Comparison of ENCODE assay signal across 8 mouse cellular contexts in the genomic region with DNA sequence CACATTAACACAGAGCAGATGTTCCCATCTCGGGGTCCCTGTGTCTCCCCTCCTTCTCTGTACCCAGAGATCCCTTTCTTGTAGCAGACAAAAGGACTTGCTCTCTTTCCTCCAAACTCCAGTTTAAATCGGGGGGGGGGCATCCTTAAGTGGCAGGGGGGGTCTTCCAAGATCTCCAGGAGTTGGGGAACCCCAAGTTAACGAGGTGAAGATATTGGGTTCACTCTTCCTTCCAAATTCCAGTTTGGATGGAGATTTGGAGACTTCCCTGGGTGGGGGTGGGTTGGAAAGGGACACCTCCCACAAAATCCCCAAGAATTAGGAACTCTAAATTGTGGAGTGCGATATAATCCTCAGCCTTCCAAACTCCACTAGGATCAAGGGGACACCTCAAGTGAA. TPM values are rescaled to one million over a fixed set of nuclear protein-coding genes. Genes with fewer than 3 reads are reported as not detected.
A peak's percentile ranks its signal among the peaks of the same experiment; 100 is the strongest.
DNase-seq lines count a peak whose midpoint lies in the region; ATAC-seq and TF ChIP-seq lines count a peak whose summit lies in the region.

No protein-coding gene starts in this region.

- peak overlapping the region; percentile 95 for H3K4me2 ChIP-seq in liver, embryonic 14.5 days (ENCODE audit: low read depth)

- no peaks in the 10 kb centered on the region for H3K36me3 ChIP-seq in heart, adult 2 months (ENCODE audit: control insufficient read depth, insufficient read depth, low read length)
- peaks cover 12% of the 10 kb centered on the region; the same call in 1 of the 2 replicates for H3K36me3 ChIP-seq in thymus, adult 2 months (ENCODE audit: control insufficient read depth, insufficient read depth, low read length)
- peaks cover 33% of the 10 kb centered on the region for H3K36me3 ChIP-seq in liver, embryonic 14.5 days (replicated peaks; ENCODE audit: control insufficient read depth, insufficient read depth, low read depth)

- H3K79me2 ChIP-seq in heart, adult 2 months (replicated peaks; ENCODE audit: control insufficient read depth, insufficient read depth, low read length) = peaks cover 4% of the 10 kb centered on the region; the same call in 1 of the 2 replicates

- intact Hi-C loops in heart, adult 2 months (cut with DNase I) = loop anchor here (5.0 kb wide), 2 partner anchors 35 to 270 kb away; partner anchors contain the start of genes Izumo4, Mbd3 and Mob3a
- intact Hi-C loops in heart, postnatal 25 days (cut with DNase I) = no loop called here

- no peaks in the 10 kb centered on the region for H3K27me3 ChIP-seq in heart, adult 2 months (ENCODE audit: control insufficient read depth, insufficient read depth, low read length)
- H3K27me3 ChIP-seq in thymus, adult 2 months (ENCODE audit: control insufficient read depth, insufficient read depth, low read length) = no peaks in the 10 kb centered on the region
- H3K27me3 ChIP-seq in liver, embryonic 14.5 days (ENCODE audit: control insufficient read depth, insufficient read depth, low read length) = no peaks in the 10 kb centered on the region

- peak overlapping the region; percentile 82 for H3K9ac ChIP-seq in heart, adult 2 months (ENCODE audit: low read depth, low read length)
- H3K9ac ChIP-seq in liver, embryonic 14.5 days (replicated peaks) = peak overlapping the region; percentile 85

- TF ChIP-seq EP300 in heart, adult 2 months (IDR thresholded peaks at IDR 0.05; ENCODE audit: insufficient read depth, low read depth, low read length) = no peak
- TF ChIP-seq EP300 in liver, embryonic 14.5 days (IDR thresholded peaks at IDR 0.05; ENCODE audit: low read depth) = no peak

- H3K9me3 ChIP-seq in liver, embryonic 14.5 days (ENCODE audit: control insufficient read depth, low read length) = no peaks in the 10 kb centered on the region

- H3K4me3 ChIP-seq in heart, adult 2 months = peak overlapping the region; percentile 96
- peak overlapping the region; percentile 88 for H3K4me3 ChIP-seq in thymus, adult 2 months (ENCODE audit: control insufficient read depth, insufficient read depth, low read length)
- H3K4me3 ChIP-seq in liver, embryonic 14.5 days (ENCODE audit: insufficient read depth in 1 of 2, low read depth in 2 of 2, low read length in 2 of 2) = peak overlapping the region; percentile 71 to 93

- H3K4me1 ChIP-seq in heart, adult 2 months (ENCODE audit: control insufficient read depth, insufficient read depth, low read length) = peaks cover 1% of the 10 kb centered on the region; the same call in 1 of the 2 replicates
- H3K4me1 ChIP-seq in thymus, adult 2 months (replicated peaks; ENCODE audit: control insufficient read depth, insufficient read depth, low read length) = peaks cover 22% of the 10 kb centered on the region
- H3K4me1 ChIP-seq in liver, embryonic 14.5 days (replicated peaks; ENCODE audit: control insufficient read depth in 2 of 2, insufficient read depth in 2 of 2, low read length in 1 of 2) = peaks cover 34 to 35% of the 10 kb centered on the region in 2 experiments

- DNase-seq in heart, adult 2 months = no peak
- no peak for DNase-seq in heart, postnatal 25 days (ENCODE audit: low spot score)
- DNase-seq in thymus, adult 2 months = no peak
- no peak for DNase-seq in thymus, postnatal 10 days (ENCODE audit: low spot score in 2 of 2)
- no peak for DNase-seq in liver, embryonic 14.5 days (ENCODE audit: low read depth in 3 of 3, low spot score in 3 of 3)
- no peak for DNase-seq in c-Kit-positive CD71-positive TER-119-positive erythroid progenitor cells, embryonic 14.5 days (ENCODE audit: low spot score)
- DNase-seq in frontal cortex, postnatal 36 days (ENCODE audit: low spot score in 2 of 2) = no peak
- no peak for DNase-seq in right cerebral cortex, postnatal 36 days (ENCODE audit: low spot score in 2 of 2)

- peak overlapping the region; percentile 99 for H3K27ac ChIP-seq in heart, adult 2 months
- peak overlapping the region; percentile 83 for H3K27ac ChIP-seq in thymus, adult 2 months (ENCODE audit: control insufficient read depth, insufficient read depth, low read length)
- H3K27ac ChIP-seq in liver, embryonic 14.5 days = peak overlapping the region; percentile 46

- ATAC-seq in liver, embryonic 14.5 days (ENCODE audit: insufficient read depth) = no peak

- no peak for TF ChIP-seq POLR2A in heart, adult 2 months (IDR thresholded peaks at IDR 0.05; ENCODE audit: insufficient read depth, low read depth, low read length)
- TF ChIP-seq POLR2A in thymus, adult 2 months (IDR thresholded peaks at IDR 0.05; ENCODE audit: control insufficient read depth, extremely low read depth, insufficient read depth, low read length, poor library complexity) = no peak

- WGBS in heart, adult 2 months = 10% methylated on average over 4 of the region's 4 CpGs
- 3% methylated on average over 4 of the region's 4 CpGs for WGBS in thymus, adult 2 months
- 8% methylated on average over 4 of the region's 4 CpGs for WGBS in liver, embryonic 14.5 days (ENCODE audit: insufficient replicate concordance)

- no peak for TF ChIP-seq CTCF in heart, adult 2 months (IDR thresholded peaks at IDR 0.05)
- TF ChIP-seq CTCF in thymus, adult 2 months (IDR thresholded peaks at IDR 0.05; ENCODE audit: borderline replicate concordance, control insufficient read depth, extremely low read depth, insufficient read depth, low read length, poor library complexity) = no peak
- no peak for TF ChIP-seq CTCF in liver, embryonic 14.5 days (IDR thresholded peaks at IDR 0.05; ENCODE audit: low read depth)

RNA-seq across cellular contexts. Expression of gene Tcf3, which starts 1.1 kb away (rescaled TPM):
- total RNA-seq in heart, adult 2 months (2021) = 10 to 100 TPM; 16.5 to 18.0 TPM
- polyA plus RNA-seq in heart, adult 2 months (2012; rRNA removed) = 20.1 and 25.0 TPM in 2 replicates
- 10 to 100 TPM; 20.3 to 20.9 TPM for total RNA-seq in heart, postnatal 25 days (2021)
- polyA plus RNA-seq in thymus, adult 2 months (2012; rRNA removed) = 341 and 425 TPM in 2 replicates
- 54.7 and 74.7 TPM in 2 replicates for polyA plus RNA-seq in liver, embryonic 14.5 days (2012; rRNA removed)
- polyA plus RNA-seq in liver, embryonic 14.5 days (2014; fragmentation: Nextera tagmentation; extraction: Ambion mirVana) = 41.9 and 55.4 TPM in 2 replicates

RNA-seq across cellular contexts. Expression of gene Uqcr11, which starts 25.8 kb away (rescaled TPM):
- 1,000 to 10,000 TPM; 1,743 to 1,981 TPM for total RNA-seq in heart, adult 2 months (2021)
- polyA plus RNA-seq in heart, adult 2 months (2012; rRNA removed) = 5,192 and 5,251 TPM in 2 replicates
- total RNA-seq in heart, postnatal 25 days (2021) = 1,000 to 10,000 TPM; 1,983 to 2,045 TPM
- polyA plus RNA-seq in thymus, adult 2 months (2012; rRNA removed) = 1,246 and 1,699 TPM in 2 replicates
- polyA plus RNA-seq in liver, embryonic 14.5 days (2012; rRNA removed) = 359 and 571 TPM in 2 replicates
- polyA plus RNA-seq in liver, embryonic 14.5 days (2014; fragmentation: Nextera tagmentation; extraction: Ambion mirVana) = 729 and 738 TPM in 2 replicates

RNA-seq across cellular contexts. Expression of gene Mbd3, which starts 33.0 kb away (rescaled TPM):
- 10 to 100 TPM; 86.5 to 95.2 TPM for total RNA-seq in heart, adult 2 months (2021)
- 91.4 and 95.1 TPM in 2 replicates for polyA plus RNA-seq in heart, adult 2 months (2012; rRNA removed)
- 10 to 100 TPM; 85.2 to 88.9 TPM for total RNA-seq in heart, postnatal 25 days (2021)
- 268 and 290 TPM in 2 replicates for polyA plus RNA-seq in thymus, adult 2 months (2012; rRNA removed)
- 66.7 and 79.5 TPM in 2 replicates for polyA plus RNA-seq in liver, embryonic 14.5 days (2012; rRNA removed)
- polyA plus RNA-seq in liver, embryonic 14.5 days (2014; fragmentation: Nextera tagmentation; extraction: Ambion mirVana) = 43.7 and 44.3 TPM in 2 replicates

RNA-seq across cellular contexts. Expression of gene Mex3d, which starts 44.9 kb away (rescaled TPM):
- 1 to 10 TPM; 7.3 to 7.5 TPM for total RNA-seq in heart, adult 2 months (2021)
- polyA plus RNA-seq in heart, adult 2 months (2012; rRNA removed) = 5.8 and 7.9 TPM in 2 replicates
- total RNA-seq in heart, postnatal 25 days (2021) = 1 to 10 TPM; 7.5 to 8.8 TPM
- 34.9 and 38.2 TPM in 2 replicates for polyA plus RNA-seq in thymus, adult 2 months (2012; rRNA removed)
- polyA plus RNA-seq in liver, embryonic 14.5 days (2012; rRNA removed) = 3.2 and 3.3 TPM in 2 replicates
- 0.55 and 1.1 TPM in 2 replicates for polyA plus RNA-seq in liver, embryonic 14.5 days (2014; fragmentation: Nextera tagmentation; extraction: Ambion mirVana)

Comparison
In these comparisons a context has a peak if more than half of its experiments do, and no peak if none do; other contexts are left out.
1. H3K27ac ChIP-seq: peak in every context shown above with its lines; median percentile 99 in heart, adult 2 months; 83 in thymus, adult 2 months; 46 in liver, embryonic 14.5 days.